Mouse (Mus musculus) bone marrow macrophage, adult 2 months (primary cell): ENCODE results near the gene Ddx21.

Experiments used
- CTCF ChIP-seq: IDR thresholded peaks from 2 replicates; pipeline ENCODE4 v1.5.1; 2012; ENCODE audit warnings: low read depth, mild to moderate bottlenecking, low read length, moderate library complexity
- POLR2A ChIP-seq: IDR thresholded peaks from 2 replicates; pipeline ENCODE4 v1.6.1; 2012; ENCODE audit warnings: mild to moderate bottlenecking, low read depth, low read length, borderline replicate concordance

- TF ChIP-seq CTCF: no peak
- no peak for TF ChIP-seq POLR2A
Observed at GRCm38 (mm10) chr10:62582263-62582662, 19.8 kb downstream of the Ddx21 start.
